Mouse (Mus musculus): ENCODE results near the gene Olfr485. TPM values are rescaled to one million over a fixed set of nuclear protein-coding genes. Genes with fewer than 3 reads are reported as not detected.

The Olfr485 gene
- polyA plus RNA-seq (2014; fragmentation: Illumina TruSeq; extraction: RNeasy Lipid Tissue Mini Kit (QIAGEN cat#74804); ENCODE audit: low read depth, low replicate concordance), result not detected

DNA sequence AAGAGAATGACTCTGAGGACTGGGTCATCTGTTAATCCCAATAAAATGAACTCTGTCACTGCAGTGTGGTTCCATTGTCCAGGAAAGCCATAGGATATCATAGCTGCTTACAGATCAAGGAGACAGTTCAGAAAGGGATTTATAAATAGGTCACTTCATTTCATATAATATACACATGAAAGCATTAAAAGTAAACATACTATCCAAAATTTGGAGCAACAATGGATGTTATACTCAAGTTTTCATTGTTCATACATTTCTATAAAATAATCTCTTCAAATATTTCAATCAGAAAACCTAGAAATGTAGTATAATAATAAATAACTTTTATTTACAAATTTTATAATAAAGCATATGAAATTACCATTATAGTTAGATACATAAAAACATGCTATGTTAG is at the start of gene Olfr485:
Gene Olfr485 (minus strand): TSS at position 101 of the 400 bp plus-strand sequence.

GRCm38 (mm10) chr7:108172642-108173041 is 13.0 kb upstream of the Olfr485 start, which contains the start of gene Olfr486:
Gene Olfr486 (minus strand): TSS chr7:108172742.

DNA sequence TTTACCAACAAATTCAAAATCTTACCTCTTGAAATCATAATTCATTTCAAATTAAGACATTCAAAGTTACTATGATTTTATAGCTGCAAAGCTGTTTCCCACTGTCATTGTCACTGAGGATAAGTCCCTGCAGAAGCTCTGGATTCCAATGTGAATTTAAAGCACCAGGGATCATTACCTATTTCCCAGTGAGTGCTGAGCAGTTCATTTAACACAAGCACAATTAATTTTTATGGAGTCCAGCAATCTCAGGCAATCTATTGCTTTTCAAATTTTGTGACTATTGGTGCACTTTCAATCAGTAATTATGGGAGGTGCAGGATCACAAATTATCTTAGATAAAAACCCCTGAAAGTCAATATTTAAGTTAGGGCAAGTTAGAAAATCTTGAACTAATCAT is 32.3 kb downstream of the Olfr485 start, which contains the start of gene Olfr484:
Gene Olfr484 (minus strand): TSS at position 101 of the 400 bp plus-strand sequence.

Other genes with a start within 250 kb of the Olfr485 start
- not detected for gene Olfr473, start 229.4 kb downstream of the Olfr485 start, polyA plus RNA-seq (2014; fragmentation: Illumina TruSeq; extraction: RNeasy Lipid Tissue Mini Kit (QIAGEN cat#74804); ENCODE audit: low read depth, low replicate concordance)
- gene Olfr474, start 205.2 kb downstream of the Olfr485 start, polyA plus RNA-seq (2014; fragmentation: Illumina TruSeq; extraction: RNeasy Lipid Tissue Mini Kit (QIAGEN cat#74804); ENCODE audit: low read depth, low replicate concordance), result not detected
- gene Olfr476, start 195.1 kb downstream of the Olfr485 start, polyA plus RNA-seq (2014; fragmentation: Illumina TruSeq; extraction: RNeasy Lipid Tissue Mini Kit (QIAGEN cat#74804); ENCODE audit: low read depth, low replicate concordance), result not detected
- not detected for gene Olfr477, start 173.2 kb downstream of the Olfr485 start, polyA plus RNA-seq (2014; fragmentation: Illumina TruSeq; extraction: RNeasy Lipid Tissue Mini Kit (QIAGEN cat#74804); ENCODE audit: low read depth, low replicate concordance)
- gene Olfr478, start 125.9 kb downstream of the Olfr485 start, polyA plus RNA-seq (2014; fragmentation: Illumina TruSeq; extraction: RNeasy Lipid Tissue Mini Kit (QIAGEN cat#74804); ENCODE audit: low read depth, low replicate concordance), result not detected
- gene Olfr479, start 109.2 kb downstream of the Olfr485 start, polyA plus RNA-seq (2014; fragmentation: Illumina TruSeq; extraction: RNeasy Lipid Tissue Mini Kit (QIAGEN cat#74804); ENCODE audit: low read depth, low replicate concordance), result not detected
- gene Olfr480, start 92.5 kb downstream of the Olfr485 start, polyA plus RNA-seq (2014; fragmentation: Illumina TruSeq; extraction: RNeasy Lipid Tissue Mini Kit (QIAGEN cat#74804); ENCODE audit: low read depth, low replicate concordance), result not detected
- gene Olfr481, start 80.0 kb downstream of the Olfr485 start, polyA plus RNA-seq (2014; fragmentation: Illumina TruSeq; extraction: RNeasy Lipid Tissue Mini Kit (QIAGEN cat#74804); ENCODE audit: low read depth, low replicate concordance), result not detected
- gene Olfr482, start 62.3 kb downstream of the Olfr485 start, polyA plus RNA-seq (2014; fragmentation: Illumina TruSeq; extraction: RNeasy Lipid Tissue Mini Kit (QIAGEN cat#74804); ENCODE audit: low read depth, low replicate concordance), result not detected
- not detected for gene Olfr483, start 59.0 kb downstream of the Olfr485 start, polyA plus RNA-seq (2014; fragmentation: Illumina TruSeq; extraction: RNeasy Lipid Tissue Mini Kit (QIAGEN cat#74804); ENCODE audit: low read depth, low replicate concordance)
- not detected for gene Olfr484, start 32.4 kb downstream of the Olfr485 start, polyA plus RNA-seq (2014; fragmentation: Illumina TruSeq; extraction: RNeasy Lipid Tissue Mini Kit (QIAGEN cat#74804); ENCODE audit: low read depth, low replicate concordance)
- not detected for gene Olfr486, start 12.9 kb upstream of the Olfr485 start, polyA plus RNA-seq (2014; fragmentation: Illumina TruSeq; extraction: RNeasy Lipid Tissue Mini Kit (QIAGEN cat#74804); ENCODE audit: low read depth, low replicate concordance)
- gene Olfr487, start 54.8 kb upstream of the Olfr485 start, polyA plus RNA-seq (2014; fragmentation: Illumina TruSeq; extraction: RNeasy Lipid Tissue Mini Kit (QIAGEN cat#74804); ENCODE audit: low read depth, low replicate concordance), result not detected
- gene Olfr488, start 98.5 kb upstream of the Olfr485 start, polyA plus RNA-seq (2014; fragmentation: Illumina TruSeq; extraction: RNeasy Lipid Tissue Mini Kit (QIAGEN cat#74804); ENCODE audit: low read depth, low replicate concordance), result not detected
- not detected for gene Olfr490, start 129.1 kb upstream of the Olfr485 start, polyA plus RNA-seq (2014; fragmentation: Illumina TruSeq; extraction: RNeasy Lipid Tissue Mini Kit (QIAGEN cat#74804); ENCODE audit: low read depth, low replicate concordance)
- not detected for gene Olfr491, start 153.6 kb upstream of the Olfr485 start, polyA plus RNA-seq (2014; fragmentation: Illumina TruSeq; extraction: RNeasy Lipid Tissue Mini Kit (QIAGEN cat#74804); ENCODE audit: low read depth, low replicate concordance)
- gene Olfr492, start 163.8 kb upstream of the Olfr485 start, polyA plus RNA-seq (2014; fragmentation: Illumina TruSeq; extraction: RNeasy Lipid Tissue Mini Kit (QIAGEN cat#74804); ENCODE audit: low read depth, low replicate concordance), result not detected
- gene Olfr493, start 187.1 kb upstream of the Olfr485 start, polyA plus RNA-seq (2014; fragmentation: Illumina TruSeq; extraction: RNeasy Lipid Tissue Mini Kit (QIAGEN cat#74804); ENCODE audit: low read depth, low replicate concordance), result not detected
- not detected for gene Olfr494, start 205.5 kb upstream of the Olfr485 start, polyA plus RNA-seq (2014; fragmentation: Illumina TruSeq; extraction: RNeasy Lipid Tissue Mini Kit (QIAGEN cat#74804); ENCODE audit: low read depth, low replicate concordance)
- gene Olfr495, start 233.3 kb upstream of the Olfr485 start, polyA plus RNA-seq (2014; fragmentation: Illumina TruSeq; extraction: RNeasy Lipid Tissue Mini Kit (QIAGEN cat#74804); ENCODE audit: low read depth, low replicate concordance), result not detected

All from adipose tissue, adult 10 weeks (tissue).